In genomic region chr7:99988725-99989124, GRCm38 (mm10) we compare ENCODE assay signal across 9 mouse cellular contexts. TPM values are rescaled to one million over a fixed set of nuclear protein-coding genes. Genes with fewer than 3 reads are reported as not detected.
DNase-seq lines count a peak whose midpoint lies in the region; ATAC-seq and TF ChIP-seq lines count a peak whose summit lies in the region.
"Had no signal": no experiment of that assay in that cellular context is flagged by ENCODE, and none has a peak within 500 bp of the region (broad histone marks: within the 10 kb centered on the region; RNA-seq: fewer than 3 reads in every experiment).

No protein-coding gene starts in this region.

- no peaks in the 10 kb centered on the region for H3K4me1 ChIP-seq in intestine, embryonic 16.5 days (ENCODE audit: control insufficient read depth, insufficient read depth, low read length)
- no peaks in the 10 kb centered on the region for H3K4me1 ChIP-seq in liver, embryonic 11.5 days (replicated peaks; ENCODE audit: control insufficient read depth, insufficient read depth, low read length)
- H3K4me1 ChIP-seq in neural tube, embryonic 14.5 days (ENCODE audit: control insufficient read depth, insufficient read depth, low read length) = no peaks in the 10 kb centered on the region

- H3K36me3 ChIP-seq in intestine, embryonic 16.5 days (ENCODE audit: control insufficient read depth, insufficient read depth, low read length) = no peaks in the 10 kb centered on the region
- no peaks in the 10 kb centered on the region for H3K36me3 ChIP-seq in liver, embryonic 11.5 days (ENCODE audit: control insufficient read depth, insufficient read depth, low read length)
- H3K36me3 ChIP-seq in neural tube, embryonic 14.5 days (ENCODE audit: control insufficient read depth, insufficient read depth, low read length) = no peaks in the 10 kb centered on the region

- peak; percentile 96 for TF ChIP-seq CTCF in Patski (IDR thresholded peaks at IDR 0.05)

- H3K9ac ChIP-seq in intestine, embryonic 16.5 days (ENCODE audit: low read depth, low read length) = no peak overlapping the region
- no peak overlapping the region for H3K9ac ChIP-seq in liver, embryonic 11.5 days (ENCODE audit: low read depth, low read length)
- no peak overlapping the region for H3K9ac ChIP-seq in neural tube, embryonic 14.5 days (replicated peaks; ENCODE audit: low read depth, low read length)

- 2% methylated on average over 4 of the region's 4 CpGs for WGBS in intestine, embryonic 16.5 days
- 4% methylated on average over 4 of the region's 4 CpGs for WGBS in liver, embryonic 11.5 days
- 6% methylated on average over 4 of the region's 4 CpGs for whole genome bisulfite sequencing in neural tube, embryonic 14.5 days

- ATAC-seq in Patski = peak; percentile 51
- ATAC-seq in intestine, embryonic 16.5 days = peak; percentile 48; the same call in 1 of the 2 replicates
- no peak for ATAC-seq in liver, embryonic 11.5 days (replicated peaks; ENCODE audit: low FRiP score)
- peak; percentile 65; the same call in 1 of the 2 replicates for ATAC-seq in neural tube, embryonic 14.5 days (ENCODE audit: low read depth)

- CTCF ChIA-PET in Patski (lab: Charles Lee) = interaction anchor here (0.5 to 4.6 kb wide), 33 partner anchors 8 to 1117 kb away, joined by 3 to 31 read pairs (median 5); partner anchors contain the start of genes Lipt2, Pold3 and Rnf169

- in situ Hi-C loops in Patski (cut with MboI; ENCODE audit: low pct_unique_long_range_greater_than_20kb) = loop anchor here (10.0 kb wide), 1 partner anchor 64 kb away; no protein-coding TSS in a partner anchor

- POLR2A ChIA-PET in Patski (lab: Charles Lee) = interaction anchor here (0.6 to 1.1 kb wide), 2 partner anchors 10 to 200 kb away, joined by 3 read pairs; no protein-coding TSS in a partner anchor

- H3K27me3 ChIP-seq in Patski = peaks cover 16% of the 10 kb centered on the region
- no peaks in the 10 kb centered on the region for H3K27me3 ChIP-seq in intestine, embryonic 16.5 days (replicated peaks; ENCODE audit: control insufficient read depth, insufficient read depth, low read length)
- H3K27me3 ChIP-seq in liver, embryonic 11.5 days (replicated peaks; ENCODE audit: control insufficient read depth, insufficient read depth, low read length) = no peaks in the 10 kb centered on the region
- no peaks in the 10 kb centered on the region for H3K27me3 ChIP-seq in neural tube, embryonic 14.5 days (ENCODE audit: control insufficient read depth, insufficient read depth, low read length)

- peak; percentile 61 for DNase-seq in 416B (ENCODE audit: low read depth)
- no peak for DNase-seq in Patski (ENCODE audit: low read depth, low spot score)
- DNase-seq in cerebellum, postnatal 10 days = peak; percentile 89 to 92
- peak; percentile 59 to 77 for DNase-seq in frontal cortex, postnatal 25 days (ENCODE audit: low spot score in 2 of 2)
- peak; percentile 65 for DNase-seq in liver, embryonic 11.5 days (ENCODE audit: low spot score)
- DNase-seq in testis, postnatal 14 days (ENCODE audit: low spot score) = peak; percentile 58

- no peak overlapping the region for H3K27ac ChIP-seq in intestine, embryonic 16.5 days (ENCODE audit: low read length)
- H3K27ac ChIP-seq in liver, embryonic 11.5 days (ENCODE audit: low read depth, low read length) = no peak overlapping the region
- no peak overlapping the region for H3K27ac ChIP-seq in neural tube, embryonic 14.5 days (ENCODE audit: low read depth, low read length)

- H3K9me3 ChIP-seq in intestine, embryonic 16.5 days (ENCODE audit: control insufficient read depth, low read length) = no peaks in the 10 kb centered on the region
- no peaks in the 10 kb centered on the region for H3K9me3 ChIP-seq in liver, embryonic 11.5 days (ENCODE audit: control insufficient read depth, low read length)
- no peaks in the 10 kb centered on the region for H3K9me3 ChIP-seq in neural tube, embryonic 14.5 days (ENCODE audit: control insufficient read depth, low read length)

- H3K4me3 ChIP-seq in intestine, embryonic 16.5 days (ENCODE audit: low read length) = no peak overlapping the region
- no peak overlapping the region for H3K4me3 ChIP-seq in liver, embryonic 11.5 days (ENCODE audit: low read depth, low read length)
- no peak overlapping the region for H3K4me3 ChIP-seq in neural tube, embryonic 14.5 days (ENCODE audit: low read depth, low read length)
- H3K4me3 ChIP-seq: erythroblast, embryonic 14.5 days had no signal

- H3K4me2 ChIP-seq in intestine, embryonic 16.5 days (ENCODE audit: low read depth, low read length) = no peak overlapping the region
- no peak overlapping the region for H3K4me2 ChIP-seq in liver, embryonic 11.5 days
- H3K4me2 ChIP-seq in neural tube, embryonic 14.5 days (ENCODE audit: low read depth, low read length) = no peak overlapping the region

RNA-seq across cellular contexts. Expression of gene Rnf169, which starts 8.5 kb away (rescaled TPM):
- 9.3 TPM for polyA plus RNA-seq in Patski (2021)
- polyA plus RNA-seq in intestine, embryonic 16.5 days (2015; fragmentation: Nextera tagmentation; extraction: Ambion mirVana) = 2.6 and 3.1 TPM in 2 replicates
- polyA plus RNA-seq in liver, embryonic 11.5 days (2014; fragmentation: Nextera tagmentation; extraction: Ambion mirVana) = 3.7 and 4.3 TPM in 2 replicates
- 6.2 and 7.2 TPM in 2 replicates for polyA plus RNA-seq in neural tube, embryonic 14.5 days (2014; fragmentation: Nextera tagmentation; extraction: Ambion mirVana)

RNA-seq across cellular contexts. Expression of gene Chrdl2, which starts 17.2 kb away (rescaled TPM):
- polyA plus RNA-seq in Patski (2021) = 0.23 TPM
- 0.61 and 0.72 TPM in 2 replicates for polyA plus RNA-seq in intestine, embryonic 16.5 days (2015; fragmentation: Nextera tagmentation; extraction: Ambion mirVana)
- 0.19 and 0.39 TPM in 2 replicates for polyA plus RNA-seq in liver, embryonic 11.5 days (2014; fragmentation: Nextera tagmentation; extraction: Ambion mirVana)
- polyA plus RNA-seq in neural tube, embryonic 14.5 days (2014; fragmentation: Nextera tagmentation; extraction: Ambion mirVana) = 0.54 and 0.72 TPM in 2 replicates
- polyA plus RNA-seq: erythroblast, embryonic 14.5 days had no signal
